Mouse (Mus musculus) liver, embryonic 12.5 days (tissue): ENCODE data around the gene Serpina6. TPM values are rescaled to one million over a fixed set of nuclear protein-coding genes. Genes with fewer than 3 reads are reported as not detected.
"Not testable (repeated sequence)": the region's sequence is repeated elsewhere in the genome, so short reads cannot be mapped to it uniquely, and the experiment has no call there.

Source experiments
- ATAC-seq: fragments of 200-750 bp; cut with Nextera tagmentation; 2 replicates; pipeline ENCODE4 v1.8.0; 2017; ENCODE audit warnings: moderate number of reproducible peaks, mild to moderate bottlenecking, moderate library complexity
- H3K27ac ChIP-seq: fragments of 300-500 bp; sonication (generic); 2 replicates; pipeline ENCODE4 v1.5.1; 2016; ENCODE audit warnings: mild to moderate bottlenecking
- H3K27me3 ChIP-seq: fragments of 300-500 bp; sonication (generic); replicated peaks from 2 replicates; pipeline ENCODE4 v1.6.1; 2016; ENCODE audit warnings: mild to moderate bottlenecking, moderate library complexity
- H3K36me3 ChIP-seq: fragments of 300-500 bp; sonication (generic); 2 replicates; pipeline ENCODE4 v1.6.1; 2016; ENCODE audit warnings: mild to moderate bottlenecking, moderate library complexity
- H3K4me1 ChIP-seq: fragments of 300-500 bp; sonication (generic); 2 replicates; pipeline ENCODE4 v1.6.1; 2016
- H3K4me2 ChIP-seq: fragments of 300-500 bp; sonication (generic); 2 replicates; pipeline ENCODE4 v1.6.1; 2016; ENCODE audit warnings: mild to moderate bottlenecking, moderate library complexity
- H3K4me3 ChIP-seq: fragments of 300-500 bp; sonication (generic); 2 replicates; pipeline ENCODE4 v1.5.1; 2016; ENCODE audit warnings: mild to moderate bottlenecking, moderate library complexity
- H3K9ac ChIP-seq: fragments of 300-500 bp; sonication (generic); 2 replicates; pipeline ENCODE4 v1.6.1; 2016; ENCODE audit warnings: mild to moderate bottlenecking, moderate library complexity
- H3K9me3 ChIP-seq: fragments of 300-500 bp; sonication (generic); replicated peaks from 2 replicates; pipeline ENCODE4 v1.6.1; 2016; ENCODE audit warnings: mild to moderate bottlenecking, moderate library complexity
- WGBS: fragments of 180-500 bp; shearing (Covaris S2); methylation state at CpG from one replicate; pipeline ENCODE4 v1.1.7; 2016; ENCODE audit not compliant: insufficient replicate concordance; 5-methylcytosine and 5-hydroxymethylcytosine counted together
- polyA plus RNA-seq: library from polyadenylated mRNA; unstranded; fragments of >200 nt; fragmentation: Nextera tagmentation; extraction: Ambion mirVana; gene quantifications from 2 replicates; pipeline ENCODE4 v1.2.1, GENCODE M21; 2016

The Serpina6 gene
- polyA plus RNA-seq, 1 experiment from 2014 or later, result 1,058 TPM

GRCm38 (mm10) chr12:103679853-103680252 lies 22.8 kb upstream of the Serpina6 start:
- H3K4me1 ChIP-seq, H3K4me2 ChIP-seq, H3K36me3 ChIP-seq, H3K27me3 ChIP-seq, H3K9ac ChIP-seq, H3K4me3 ChIP-seq, H3K9me3 ChIP-seq, H3K27ac ChIP-seq, ATAC-seq: not testable (repeated sequence)
- WGBS, result 81% methylated on average over 1 of the region's 1 CpGs

GRCm38 (mm10) chr12:103676039-103676438 lies 19.0 kb upstream of the Serpina6 start, which contains the start of gene Serpina16:
Serpina16 (minus strand) TSS chr12:103676139.
- 71% methylated on average over 1 of the region's 1 CpGs for WGBS

GRCm38 (mm10) chr12:103673179-103673578 lies 16.2 kb upstream of the Serpina6 start:
- H3K9me3 ChIP-seq, result peaks cover 9% of the 10 kb centered on the region; the same call in 1 of the 2 replicates
- H3K4me3 ChIP-seq, result no peak overlapping the region
- ATAC-seq, result no peak
- no peaks in the 10 kb centered on the region for H3K36me3 ChIP-seq
- no peak overlapping the region for H3K9ac ChIP-seq
- H3K4me1 ChIP-seq, result no peaks in the 10 kb centered on the region
- H3K4me2 ChIP-seq, result no peak overlapping the region
- no peaks in the 10 kb centered on the region for H3K27me3 ChIP-seq
- WGBS, result 66% methylated on average over 2 of the region's 2 CpGs
- H3K27ac ChIP-seq, result no peak overlapping the region

More at GRCm38 (mm10) chr12:103676039-103676438, 19.0 kb upstream of the Serpina6 start, which contains the start of gene Serpina16:
- Histone ChIP-seq H3K4me2 (no peak within 1 kb of the TSS), H3K4me3 (no peak within 1 kb of the TSS), H3K9me3 (peaks cover 9% of the 10 kb centered on the region; the same call in 1 of the 2 replicates), H3K4me1 (no peaks in the 10 kb centered on the region), H3K27me3 (no peaks in the 10 kb centered on the region), H3K36me3 (no peaks in the 10 kb centered on the region), H3K27ac (no peak within 1 kb of the TSS), H3K9ac (no peak within 1 kb of the TSS)
- ATAC-seq, result no peak

- Histone ChIP-seq H3K4me2 (no peak overlapping the region), H3K27me3 (no peaks in the 10 kb centered on the region), H3K4me3 (no peak overlapping the region), H3K9ac (no peak overlapping the region), H3K27ac (no peak overlapping the region), H3K36me3 (no peaks in the 10 kb centered on the region), H3K9me3 (peaks cover 9% of the 10 kb centered on the region; the same call in 1 of the 2 replicates), H3K4me1 (no peaks in the 10 kb centered on the region)
- ATAC-seq, result no peak
- WGBS, result 50% methylated on average over 3 of the region's 3 CpGs
Measured at GRCm38 (mm10) chr12:103671483-103671882, 14.5 kb upstream of the Serpina6 start.

GRCm38 (mm10) chr12:103670964-103671363 lies 14.0 kb upstream of the Serpina6 start:
- Histone ChIP-seq H3K4me3 (no peak overlapping the region), H3K9me3 (peaks cover 9% of the 10 kb centered on the region; the same call in 1 of the 2 replicates), H3K9ac (no peak overlapping the region), H3K4me2 (no peak overlapping the region), H3K27me3 (no peaks in the 10 kb centered on the region), H3K4me1 (no peaks in the 10 kb centered on the region), H3K36me3 (no peaks in the 10 kb centered on the region), H3K27ac (no peak overlapping the region)
- WGBS, result 40% methylated on average over 2 of the region's 2 CpGs
- ATAC-seq, result no peak

- H3K27ac ChIP-seq, result no peak overlapping the region
- no peak for ATAC-seq
- WGBS, result 66% methylated on average over 5 of the region's 5 CpGs
- H3K27me3 ChIP-seq, result no peaks in the 10 kb centered on the region
- no peaks in the 10 kb centered on the region for H3K4me1 ChIP-seq
- H3K36me3 ChIP-seq, result no peaks in the 10 kb centered on the region
- H3K4me2 ChIP-seq, result no peak overlapping the region
- no peak overlapping the region for H3K4me3 ChIP-seq
- peaks cover 9% of the 10 kb centered on the region; the same call in 1 of the 2 replicates for H3K9me3 ChIP-seq
- no peak overlapping the region for H3K9ac ChIP-seq
Measured at GRCm38 (mm10) chr12:103670344-103670743, 13.3 kb upstream of the Serpina6 start.

- 76% methylated on average over 3 of the region's 3 CpGs for WGBS
- no peaks in the 10 kb centered on the region for H3K36me3 ChIP-seq
- H3K4me1 ChIP-seq, result no peaks in the 10 kb centered on the region
Measured at GRCm38 (mm10) chr12:103665286-103665685, 8.3 kb upstream of the Serpina6 start.

GRCm38 (mm10) chr12:103662053-103662452 lies 5.0 kb upstream of the Serpina6 start:
- peak; percentile 30; the same call in 1 of the 2 replicates for ATAC-seq
- not testable (repeated sequence) for H3K27me3 ChIP-seq, H3K36me3 ChIP-seq, H3K4me1 ChIP-seq, H3K27ac ChIP-seq, H3K9me3 ChIP-seq, H3K4me2 ChIP-seq, H3K4me3 ChIP-seq, H3K9ac ChIP-seq

More at GRCm38 (mm10) chr12:103665286-103665685, 8.3 kb upstream of the Serpina6 start:
- ATAC-seq, result no peak
- H3K9ac ChIP-seq, result no peak overlapping the region
- H3K4me3 ChIP-seq, result no peak overlapping the region
- no peaks in the 10 kb centered on the region; the same call in 1 of the 2 replicates for H3K9me3 ChIP-seq
- H3K27me3 ChIP-seq, result no peaks in the 10 kb centered on the region
- no peak overlapping the region for H3K27ac ChIP-seq
- no peak overlapping the region for H3K4me2 ChIP-seq

GRCm38 (mm10) chr12:103660076-103660475 lies 3.1 kb upstream of the Serpina6 start:
- 67% methylated on average over 5 of the region's 5 CpGs for WGBS
- Histone ChIP-seq H3K27me3 (no peaks in the 10 kb centered on the region), H3K4me2 (no peak overlapping the region), H3K4me3 (no peak overlapping the region), H3K9ac (no peak overlapping the region), H3K27ac (no peak overlapping the region), H3K4me1 (no peaks in the 10 kb centered on the region), H3K36me3 (no peaks in the 10 kb centered on the region), H3K9me3 (no peaks in the 10 kb centered on the region)
- ATAC-seq, result no peak

GRCm38 (mm10) chr12:103659171-103659570 lies 2.2 kb upstream of the Serpina6 start:
- no peaks in the 10 kb centered on the region for H3K4me1 ChIP-seq
- no peaks in the 10 kb centered on the region for H3K36me3 ChIP-seq
- no peaks in the 10 kb centered on the region for H3K9me3 ChIP-seq
- no peak overlapping the region for H3K9ac ChIP-seq
- WGBS, result 55% methylated on average over 2 of the region's 2 CpGs
- H3K4me2 ChIP-seq, result no peak overlapping the region
- H3K4me3 ChIP-seq, result no peak overlapping the region
- no peak overlapping the region for H3K27ac ChIP-seq
- ATAC-seq, result no peak
- H3K27me3 ChIP-seq, result no peaks in the 10 kb centered on the region

GRCm38 (mm10) chr12:103657991-103658390 lies 979 bp upstream of the Serpina6 start:
- H3K4me1 ChIP-seq, result no peaks in the 10 kb centered on the region
- H3K27me3 ChIP-seq, result no peaks in the 10 kb centered on the region
- ATAC-seq, result no peak
- no peak overlapping the region for H3K27ac ChIP-seq
- H3K4me3 ChIP-seq, result no peak overlapping the region
- H3K4me2 ChIP-seq, result no peak overlapping the region
- H3K9ac ChIP-seq, result no peak overlapping the region
- 53% methylated on average over 10 of the region's 10 CpGs for WGBS
- no peaks in the 10 kb centered on the region for H3K36me3 ChIP-seq
- no peaks in the 10 kb centered on the region for H3K9me3 ChIP-seq

- Histone ChIP-seq H3K36me3 (no peaks in the 10 kb centered on the region), H3K9ac (peak overlapping the region; percentile 13; the same call in 1 of the 2 replicates), H3K9me3 (no peaks in the 10 kb centered on the region), H3K27me3 (no peaks in the 10 kb centered on the region), H3K27ac (peak overlapping the region; percentile 65), H3K4me2 (peak overlapping the region; percentile 47), H3K4me3 (peak overlapping the region; percentile 44), H3K4me1 (no peaks in the 10 kb centered on the region)
- 65% methylated on average over 7 of the region's 7 CpGs for WGBS
- ATAC-seq, result peak; percentile 53
Measured at GRCm38 (mm10) chr12:103655123-103656044, 1.6 kb downstream of the Serpina6 start.
